Mouse (Mus musculus) ovary, adult 2 months (tissue): ENCODE data around the gene Layn. TPM values are rescaled to one million over a fixed set of nuclear protein-coding genes. Genes with fewer than 3 reads are reported as not detected.

Experiments used
- polyA plus RNA-seq: library from polyadenylated mRNA; depleted of rRNA; stranded (reverse); fragments of >200 nt; gene quantifications from 2 replicates; pipeline ENCODE4 v1.2.3, GENCODE M21; 2012; rRNA removed

Layn gene
- 9.6 and 12.3 TPM in 2 replicates for polyA plus RNA-seq

GRCm38 (mm10) chr9:51076979-51077315 lies at the start of gene Layn:
Gene Layn (minus strand): TSS chr9:51077094.

GRCm38 (mm10) chr9:51101756-51102425 lies 25.0 kb upstream of the Layn start, which contains the start of gene 4833427G06Rik:
Gene 4833427G06Rik (minus strand): TSS chr9:51102078.

GRCm38 (mm10) chr9:51060601-51061000 lies 16.3 kb downstream of the Layn start, which contains the start of gene Btg4:
Gene Btg4 (plus strand): TSS chr9:51060901.

GRCm38 (mm10) chr9:51008841-51009655 lies 67.8 kb downstream of the Layn start, which contains the start of gene Sik2:
Gene Sik2 (minus strand): TSS chr9:51009073.

Other genes with a start within 250 kb of the Layn start
- gene Ppp2r1b, start 231.8 kb downstream of the Layn start, polyA plus RNA-seq = 9.0 and 10.2 TPM in 2 replicates
- 28.3 and 56.8 TPM in 2 replicates for gene Sik2, start 68.0 kb downstream of the Layn start, polyA plus RNA-seq
- 2.0 and 3.1 TPM in 2 replicates for gene Btg4, start 16.2 kb downstream of the Layn start, polyA plus RNA-seq
- gene 4833427G06Rik, start 25.0 kb upstream of the Layn start, polyA plus RNA-seq = 1.5 and 1.8 TPM in 2 replicates
- gene Gm32742, start 88.4 kb upstream of the Layn start, polyA plus RNA-seq = 0.12 TPM in 2 replicates
- 0.44 and 0.59 TPM in 2 replicates for gene Pou2af1, start 136.6 kb upstream of the Layn start, polyA plus RNA-seq
- gene Colca2, start 201.5 kb upstream of the Layn start, polyA plus RNA-seq = 1.9 and 4.6 TPM in 2 replicates